In genomic region chr13:72735916-72736315, GRCm38 (mm10) we compare ENCODE assay signal across 14 mouse cellular contexts.
DNase-seq lines count a peak whose midpoint lies in the region; ATAC-seq lines count a peak whose summit lies in the region.
"Had no signal": no experiment of that assay in that cellular context is flagged by ENCODE, and none has a peak within 500 bp of the region (broad histone marks: within the 10 kb centered on the region; RNA-seq: fewer than 3 reads in every experiment).

No protein-coding gene starts in this region.

- DNase-seq in heart, adult 11 months, result peak; percentile 78
- DNase-seq in heart, postnatal 36 days, result no peak
- DNase-seq in urinary bladder, postnatal 14 days (ENCODE audit: low spot score), result peak; percentile 9
- DNase-seq in urinary bladder, adult 2 months (ENCODE audit: low spot score), result no peak
- peak; percentile 79 to 82 for DNase-seq in cerebellum, postnatal 14 days
- no peak for DNase-seq in thymus, postnatal 25 days
- DNase-seq in retina, postnatal 1 day, result no peak
- DNase-seq: B cell, adult 2 months; kidney, adult 11 months; kidney, postnatal 36 days; right cerebral cortex, postnatal 25 days; thymus, postnatal 4 days had no signal

- no peak for ATAC-seq in inflammation-experienced regulatory T-cells, adult 6 months
- ATAC-seq: midbrain, embryonic 16.5 days had no signal

- intact Hi-C loops in heart, postnatal 36 days (cut with DNase I), result no loop called here

Comparison
In these comparisons a context has a peak if more than half of its experiments do, and no peak if none do; other contexts are left out.
1. DNase-seq: peak in heart, adult 11 months (single experiment), urinary bladder, postnatal 14 days (single experiment) and cerebellum, postnatal 14 days (2 of 2); none in heart, postnatal 36 days (0 of 2), urinary bladder, adult 2 months (single experiment), thymus, postnatal 25 days (single experiment) and retina, postnatal 1 day (single experiment).